Mouse (Mus musculus) G1E (cell line): Measurements from ENCODE around the gene Gm44596.

Experiments
- CTCF ChIP-seq: IDR thresholded peaks from 2 replicates; pipeline ENCODE4 v1.5.1; 2012; ENCODE audit warnings: low read depth, low read length, inconsistent platforms, mixed read lengths
- GATA1 ChIP-seq: IDR thresholded peaks from 2 replicates; pipeline ENCODE4 v1.6.1; 2012; ENCODE audit warnings: borderline replicate concordance, low read length, inconsistent platforms, mixed read lengths
- POLR2AphosphoS5 ChIP-seq: IDR thresholded peaks from 2 replicates; pipeline ENCODE4 v1.6.1; 2012; ENCODE audit warnings: low read depth, low read length, inconsistent platforms; ENCODE audit not compliant: insufficient replicate concordance

GRCm38 (mm10) chr6:128385026-128385425, 9.7 kb downstream of the Gm44596 start:
- no peak for TF ChIP-seq GATA1
- no peak for TF ChIP-seq CTCF
- TF ChIP-seq POLR2AphosphoS5: no peak
